Mouse (Mus musculus) brain, embryonic 14.5 days (tissue): ENCODE measurements around the gene Adgra3. TPM values are rescaled to one million over a fixed set of nuclear protein-coding genes. Genes with fewer than 3 reads are reported as not detected.
A peak's percentile ranks its signal among the peaks of the same experiment; 100 is the strongest.

Experiments
- DNase-seq: peaks from one replicate; pipeline ENCODE4 v3.0.0-alpha.2; 2011; ENCODE audit warnings: low read depth
- CTCF ChIP-seq: fragments of 200-500 bp; IDR thresholded peaks from 2 replicates; pipeline ENCODE4 v1.5.1; 2012; ENCODE audit warnings: inconsistent platforms, mild to moderate bottlenecking, moderate library complexity, borderline replicate concordance; ENCODE audit not compliant: insufficient read depth, insufficient read length; ENCODE audit errors: extremely low read depth
- POLR2A ChIP-seq: fragments of 200-500 bp; IDR thresholded peaks from 2 replicates; pipeline ENCODE4 v1.6.1; 2012; ENCODE audit warnings: mild to moderate bottlenecking, inconsistent platforms, borderline replicate concordance; ENCODE audit not compliant: poor library complexity, insufficient read depth, insufficient read length, severe bottlenecking; ENCODE audit errors: extremely low read depth
- polyA plus RNA-seq: library from polyadenylated mRNA; depleted of rRNA; stranded (reverse); fragments of >200 nt; gene quantifications from 2 replicates; pipeline ENCODE4 v1.2.3, GENCODE M21; 2012

Gene Adgra3
- polyA plus RNA-seq, 1 experiment, result 49.5 TPM

DNA sequence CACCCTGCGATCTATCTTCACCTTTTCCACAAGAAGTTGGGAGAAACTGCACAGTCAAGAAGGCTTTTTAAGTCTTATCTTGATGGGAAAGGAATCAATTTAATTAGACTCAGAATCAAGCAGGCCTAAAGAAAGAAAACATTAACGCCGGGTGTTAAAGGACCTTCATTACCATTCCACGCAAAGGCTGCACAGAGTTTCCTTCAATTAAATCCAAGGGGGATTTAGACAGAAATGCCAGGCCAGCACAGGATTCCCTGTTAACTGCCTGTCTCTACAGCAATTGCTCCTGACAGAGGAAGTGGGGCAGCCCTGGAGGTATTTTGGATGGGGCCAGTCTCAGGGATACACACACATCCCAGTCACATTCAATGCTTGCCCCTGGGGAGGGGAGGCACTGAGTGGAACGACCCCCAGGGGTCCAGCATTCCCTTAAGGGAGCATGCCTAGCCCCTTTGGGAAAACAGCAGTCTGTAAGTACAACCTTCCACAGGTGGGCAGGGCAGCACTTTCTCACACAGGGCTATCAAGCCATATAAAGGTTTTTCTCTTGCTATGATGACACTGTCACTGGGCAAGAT is 10.4 kb downstream of the Adgra3 start:
- peak; percentile 68 for DNase-seq
- TF ChIP-seq POLR2A (no peak), CTCF (no peak)

DNA sequence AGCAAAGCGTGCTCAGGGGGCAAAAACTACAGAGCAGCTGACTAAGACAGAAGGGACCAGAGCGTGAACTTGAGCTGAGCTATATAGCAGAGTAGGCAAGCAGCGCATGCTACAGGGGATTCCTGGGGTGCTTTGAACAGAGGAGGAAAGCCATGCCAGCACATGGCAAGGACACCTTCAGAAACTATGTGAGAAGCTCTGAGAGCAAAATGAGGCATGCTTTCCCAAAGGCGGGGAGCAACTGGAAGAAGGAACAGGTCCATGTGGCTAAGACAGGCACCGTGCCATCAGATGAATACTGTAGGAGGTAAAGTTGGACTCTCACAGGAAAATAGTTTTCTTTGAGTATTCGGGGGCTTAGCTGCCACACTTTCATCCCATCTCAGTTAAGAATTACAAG is 13.6 kb downstream of the Adgra3 start:
- TF ChIP-seq CTCF (no peak), POLR2A (no peak)
- peak; percentile 31 for DNase-seq

DNA sequence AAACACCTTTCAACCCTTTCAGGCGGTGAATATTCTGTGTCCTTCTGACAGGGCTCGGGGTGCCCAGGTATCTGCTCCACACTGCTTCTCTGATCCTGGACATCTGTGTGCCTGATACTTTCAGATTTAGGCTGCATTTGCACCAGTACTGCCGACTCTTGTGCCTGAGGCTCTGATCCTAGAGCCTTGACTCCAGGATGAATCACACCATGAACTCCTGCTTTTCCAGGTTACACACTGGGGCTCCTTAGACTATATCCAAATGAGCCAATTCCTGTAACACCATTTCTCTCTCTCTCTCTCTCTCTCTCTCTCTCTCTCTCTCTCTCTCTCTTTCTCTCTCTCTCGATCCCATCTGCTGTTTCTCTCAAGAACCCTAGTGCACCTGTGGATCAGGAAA is 15.1 kb downstream of the Adgra3 start:
- TF ChIP-seq POLR2A (no peak), CTCF (no peak)
- DNase-seq, result no peak

DNA sequence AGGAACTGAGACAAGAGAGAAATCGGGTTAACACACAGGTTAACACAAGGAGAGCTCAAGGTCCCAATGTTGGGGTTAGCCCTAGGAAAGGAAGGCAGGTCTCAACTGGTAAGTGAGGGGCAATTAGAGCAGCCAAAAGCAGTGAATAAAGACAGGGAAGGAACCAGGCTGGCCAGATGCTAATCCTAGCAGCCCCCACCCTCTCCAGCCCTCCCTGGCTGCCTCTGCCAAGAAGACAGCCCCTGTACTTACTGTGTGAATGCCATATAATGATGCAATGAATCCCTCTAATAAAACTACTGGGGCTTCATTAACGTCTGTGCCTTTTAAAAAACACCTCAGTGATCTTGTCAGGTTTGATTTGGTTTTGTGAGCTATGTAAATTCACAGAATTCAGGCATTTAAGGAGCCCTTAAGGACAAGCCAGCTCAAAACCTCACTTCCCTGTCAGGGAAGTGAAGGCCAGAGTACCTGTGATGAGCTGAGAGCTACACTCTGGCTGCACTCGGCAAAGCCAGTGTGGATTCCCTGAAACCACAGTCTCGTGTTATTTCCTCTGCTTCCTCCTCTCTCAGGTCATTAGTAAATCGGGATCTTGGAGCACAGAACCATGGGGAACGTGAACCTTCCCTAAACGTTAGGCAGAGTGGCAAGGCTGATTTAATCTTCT is 16.4 kb downstream of the Adgra3 start:
- no peak for TF ChIP-seq CTCF
- TF ChIP-seq POLR2A, result no peak
- peak; percentile 81 for DNase-seq

DNA sequence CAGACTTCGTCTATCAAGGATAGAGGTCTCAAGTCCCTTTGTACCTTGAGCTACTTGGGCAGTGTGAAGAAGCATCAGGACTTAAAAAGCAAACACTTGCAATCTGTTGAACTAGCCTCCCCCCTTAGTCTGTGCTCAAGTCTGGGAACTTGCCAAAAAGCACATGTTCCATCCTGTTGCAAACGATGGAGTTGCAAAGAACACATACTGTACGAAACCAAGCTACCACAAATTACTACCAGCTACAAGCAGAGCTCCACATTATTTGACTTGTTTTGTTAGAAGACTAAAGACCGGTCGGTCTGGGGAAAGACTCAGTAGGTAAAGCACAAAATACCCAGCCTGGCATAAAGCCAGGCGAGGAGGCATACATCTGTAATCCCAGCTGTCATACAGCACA is 19.3 kb downstream of the Adgra3 start:
- TF ChIP-seq POLR2A (no peak), CTCF (no peak)
- DNase-seq, result peak; percentile 37

DNA sequence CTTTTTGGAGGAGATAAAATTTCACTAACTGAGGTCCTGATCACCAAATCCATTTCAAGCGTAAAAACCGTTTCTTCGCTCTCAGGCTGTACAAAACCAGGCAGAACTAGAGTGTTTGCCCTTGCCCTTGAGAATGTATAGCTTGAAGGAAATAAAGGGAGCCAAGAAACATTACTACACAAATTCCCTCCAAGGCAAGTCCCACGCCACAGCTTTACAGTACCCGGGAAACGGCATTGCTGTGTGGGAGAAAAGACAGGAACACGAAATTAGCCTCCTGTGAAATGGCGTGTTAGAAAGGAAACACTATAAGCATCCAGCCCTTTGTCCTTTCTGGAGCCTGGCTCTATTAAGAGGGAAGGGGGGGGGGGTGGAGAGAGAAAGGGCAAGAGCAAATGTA is 21.1 kb downstream of the Adgra3 start:
- DNase-seq, result peak; percentile 55
- TF ChIP-seq POLR2A (no peak), CTCF (no peak)

DNA sequence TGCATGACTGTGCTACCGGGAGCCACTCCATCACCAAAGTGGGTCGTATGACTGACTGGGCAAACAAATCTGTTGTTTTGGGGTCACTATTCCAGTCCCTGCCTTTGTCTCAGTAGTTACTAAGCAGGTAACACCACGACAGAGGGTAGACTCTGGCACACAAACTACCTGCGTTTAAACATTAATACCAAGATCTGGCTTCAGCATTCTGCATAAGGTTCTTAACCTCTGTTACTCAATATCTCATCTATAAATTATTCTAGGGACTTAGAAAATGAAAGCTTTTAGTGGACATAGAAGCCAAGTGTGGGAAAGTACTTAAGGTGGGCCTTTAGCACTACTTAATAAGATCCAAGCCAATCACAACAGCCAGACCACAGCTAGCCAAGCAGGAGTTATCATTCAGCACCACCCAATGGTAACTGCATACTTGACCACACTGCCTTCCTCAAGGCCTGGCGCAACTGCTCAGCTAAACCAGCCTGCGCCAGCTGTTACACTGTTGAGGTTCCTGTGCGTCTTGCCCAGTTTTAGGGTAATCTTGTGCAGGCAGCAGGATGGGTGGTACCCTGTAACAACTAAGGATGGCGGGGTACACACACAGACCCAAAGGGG is 23.8 kb downstream of the Adgra3 start:
- TF ChIP-seq CTCF, result no peak
- TF ChIP-seq POLR2A, result no peak
- DNase-seq, result no peak

DNA sequence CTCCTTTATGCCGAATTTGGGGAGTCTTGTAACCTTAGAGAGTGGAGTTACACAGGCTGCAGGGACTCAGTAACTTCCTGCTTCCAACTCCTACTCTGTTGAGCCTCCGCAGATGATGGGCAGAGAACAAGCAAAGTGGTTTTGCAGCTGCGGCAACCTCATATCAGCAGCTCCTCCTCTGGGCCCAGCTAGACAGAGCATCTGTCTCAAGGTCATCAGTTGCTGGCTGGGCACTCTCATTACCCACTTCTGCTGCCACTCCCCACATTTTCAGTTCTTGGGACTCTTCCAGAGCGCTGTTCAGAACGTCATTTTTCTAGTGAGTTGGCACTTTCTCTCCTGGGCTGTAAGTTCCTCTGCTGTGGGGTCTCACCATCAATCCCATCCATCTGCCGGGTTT is 24.6 kb downstream of the Adgra3 start:
- TF ChIP-seq CTCF, result no peak
- peak; percentile 57 for DNase-seq

DNA sequence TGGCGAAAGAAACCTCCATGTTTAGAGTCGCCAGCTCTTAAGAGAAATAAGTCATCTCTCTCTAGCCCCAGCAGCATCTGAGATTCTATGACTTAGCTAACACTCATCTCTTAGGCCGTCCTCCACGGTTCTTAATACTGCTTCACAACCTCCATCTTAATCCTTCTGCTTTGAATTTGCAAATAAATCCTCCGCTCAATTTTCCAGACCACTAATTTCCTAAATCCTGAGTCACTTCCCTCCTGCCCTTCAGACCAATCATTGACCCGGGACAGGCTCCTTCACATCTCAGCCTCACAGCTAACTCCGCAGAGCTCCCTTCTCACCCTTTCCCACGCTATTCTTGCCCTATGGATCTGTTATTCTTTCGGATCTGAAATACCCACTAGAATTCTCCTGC is 25.1 kb downstream of the Adgra3 start:
- no peak for DNase-seq
- TF ChIP-seq POLR2A (no peak), CTCF (no peak)

DNA sequence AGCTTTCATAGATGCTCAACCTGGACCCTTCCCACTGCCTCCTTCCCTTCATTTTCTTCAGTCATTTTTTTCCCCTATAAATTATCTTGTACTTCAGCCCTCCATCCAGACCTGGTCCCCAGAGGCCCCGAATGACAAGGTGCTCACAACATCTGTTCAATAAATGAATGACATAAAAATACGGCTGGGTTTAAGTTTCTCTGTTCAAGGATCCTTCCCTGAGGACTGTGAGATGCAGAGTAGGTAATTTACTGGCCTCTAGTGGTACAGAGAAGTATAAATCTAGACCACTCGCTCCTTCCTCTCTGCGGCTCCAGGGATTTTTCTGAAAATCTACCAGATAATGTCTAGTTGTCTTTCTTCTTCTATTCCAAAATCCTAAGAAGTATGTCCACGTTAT is 26.5 kb downstream of the Adgra3 start:
- TF ChIP-seq POLR2A (no peak), CTCF (peak; percentile 51)
- DNase-seq, result no peak

DNA sequence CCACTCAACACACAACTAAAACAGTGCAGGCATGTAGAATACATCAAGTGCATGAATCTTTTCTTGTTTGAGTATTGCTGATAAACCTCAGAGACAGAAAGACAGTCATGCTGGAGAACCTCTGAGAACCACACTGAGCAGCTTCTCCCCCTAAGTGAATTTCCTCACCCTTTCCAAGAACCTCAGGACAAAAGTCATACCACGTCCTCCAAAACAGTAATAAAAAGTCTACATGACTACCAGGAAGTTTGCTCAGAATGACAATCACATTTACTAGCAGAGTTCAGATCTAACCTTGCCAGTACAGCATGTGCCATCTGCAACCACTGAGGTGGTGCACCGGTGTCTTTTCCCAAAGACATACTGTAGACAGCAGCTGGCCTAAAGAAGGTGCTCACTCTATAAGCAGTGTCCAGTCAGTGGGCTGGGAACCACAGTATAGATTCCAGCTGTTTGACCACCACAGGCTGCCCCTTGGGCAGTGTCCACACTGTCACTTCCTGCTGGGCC is 27.0 kb downstream of the Adgra3 start:
- no peak for DNase-seq
- TF ChIP-seq POLR2A (no peak), CTCF (no peak)

DNA sequence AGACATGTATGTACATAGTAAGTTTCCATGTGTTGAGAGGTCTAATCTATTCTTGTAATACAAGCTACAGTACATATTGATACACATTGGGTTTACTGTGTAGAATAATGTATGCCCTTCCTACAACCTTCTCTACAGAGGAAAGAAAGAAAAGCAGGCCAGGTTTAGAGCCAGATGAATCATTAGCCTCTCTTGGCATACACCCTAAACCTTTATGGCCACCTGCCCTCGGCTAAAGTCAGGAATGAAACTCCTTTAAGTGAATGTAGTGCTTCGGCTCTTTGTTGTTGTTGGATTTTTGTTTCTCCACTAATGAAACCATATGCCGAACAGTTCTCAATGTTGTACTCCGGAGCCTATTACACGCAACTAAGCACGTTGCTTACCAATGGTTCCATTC is 27.5 kb downstream of the Adgra3 start:
- TF ChIP-seq POLR2A (no peak), CTCF (no peak)

DNA sequence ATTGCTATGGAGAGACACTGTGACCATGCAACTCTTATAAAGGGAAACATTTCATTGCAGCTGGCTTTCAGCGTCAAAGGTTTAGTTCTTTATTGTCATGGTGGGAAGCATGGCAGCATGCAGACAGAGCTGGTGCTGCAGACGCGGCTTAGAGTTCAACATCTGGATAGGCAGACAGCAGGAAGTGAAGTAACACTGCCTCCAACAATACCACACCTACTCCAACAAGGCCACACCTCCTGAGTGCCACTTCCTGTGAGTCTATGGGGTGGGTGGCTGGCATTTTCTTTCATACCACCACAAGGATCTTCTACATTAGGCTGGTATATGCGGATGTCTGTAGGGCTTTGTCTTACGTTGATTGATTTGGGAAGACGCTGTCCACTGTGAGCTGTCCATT is 29.1 kb downstream of the Adgra3 start:
- DNase-seq, result no peak
- TF ChIP-seq POLR2A (no peak), CTCF (no peak)

More for the DNA sequence above, 27.5 kb downstream of the Adgra3 start:
- no peak for DNase-seq
